Mouse (Mus musculus) embryonic facial prominence, embryonic 13.5 days (tissue): ENCODE measurements around the gene Nle1. TPM values are rescaled to one million over a fixed set of nuclear protein-coding genes. Genes with fewer than 3 reads are reported as not detected.

ENCODE experiments used
- polyA plus RNA-seq: library from polyadenylated mRNA; unstranded; fragments of >200 nt; fragmentation: Nextera tagmentation; extraction: Ambion mirVana; gene quantifications from 2 replicates; pipeline ENCODE4 v1.2.1, GENCODE M21; 2015

Nle1 gene
- polyA plus RNA-seq, 1 experiment from 2014 or later = 36.1 TPM

Other genes starting within 250 kb of the Nle1 start
- 0.29 and 0.52 TPM in 2 replicates for gene Cct6b, start 144.1 kb downstream of the Nle1 start, polyA plus RNA-seq
- 42.0 and 42.7 TPM in 2 replicates for gene Zfp830, start 144.1 kb downstream of the Nle1 start, polyA plus RNA-seq
- gene Lig3, start 127.3 kb downstream of the Nle1 start, polyA plus RNA-seq = 33.9 and 34.7 TPM in 2 replicates
- 10.2 and 11.5 TPM in 2 replicates for gene Rffl, start 37.2 kb downstream of the Nle1 start, polyA plus RNA-seq
- gene Rad51d, start 17.8 kb downstream of the Nle1 start, polyA plus RNA-seq = 11.7 and 12.9 TPM in 2 replicates
- 0.15 and 0.32 TPM in 2 replicates for gene Fndc8, start 16.3 kb downstream of the Nle1 start, polyA plus RNA-seq
- gene Unc45b, start 2.1 kb upstream of the Nle1 start, polyA plus RNA-seq = 5.7 and 8.6 TPM in 2 replicates
- gene Slfn5, start 42.9 kb upstream of the Nle1 start, polyA plus RNA-seq = 0.94 and 1.8 TPM in 2 replicates
- 17.4 TPM in 2 replicates for gene Slfn9, start 83.4 kb upstream of the Nle1 start, polyA plus RNA-seq
- 0.62 and 0.74 TPM in 2 replicates for gene Slfn8, start 112.4 kb upstream of the Nle1 start, polyA plus RNA-seq
- 3.3 and 4.8 TPM in 2 replicates for gene Slfn2, start 156.7 kb upstream of the Nle1 start, polyA plus RNA-seq
- 0.14 TPM in 1 of 2 replicates, not detected in the other for gene Slfn1, start 208.4 kb upstream of the Nle1 start, polyA plus RNA-seq